Mouse (Mus musculus): ENCODE results near the gene Slc7a14. TPM values are rescaled to one million over a fixed set of nuclear protein-coding genes. Genes with fewer than 3 reads are reported as not detected.
A peak's percentile ranks its signal among the peaks of the same experiment; 100 is the strongest.

Slc7a14 gene
- polyA plus RNA-seq, 1 experiment from 2014 or later, result 1.2 TPM

DNA sequence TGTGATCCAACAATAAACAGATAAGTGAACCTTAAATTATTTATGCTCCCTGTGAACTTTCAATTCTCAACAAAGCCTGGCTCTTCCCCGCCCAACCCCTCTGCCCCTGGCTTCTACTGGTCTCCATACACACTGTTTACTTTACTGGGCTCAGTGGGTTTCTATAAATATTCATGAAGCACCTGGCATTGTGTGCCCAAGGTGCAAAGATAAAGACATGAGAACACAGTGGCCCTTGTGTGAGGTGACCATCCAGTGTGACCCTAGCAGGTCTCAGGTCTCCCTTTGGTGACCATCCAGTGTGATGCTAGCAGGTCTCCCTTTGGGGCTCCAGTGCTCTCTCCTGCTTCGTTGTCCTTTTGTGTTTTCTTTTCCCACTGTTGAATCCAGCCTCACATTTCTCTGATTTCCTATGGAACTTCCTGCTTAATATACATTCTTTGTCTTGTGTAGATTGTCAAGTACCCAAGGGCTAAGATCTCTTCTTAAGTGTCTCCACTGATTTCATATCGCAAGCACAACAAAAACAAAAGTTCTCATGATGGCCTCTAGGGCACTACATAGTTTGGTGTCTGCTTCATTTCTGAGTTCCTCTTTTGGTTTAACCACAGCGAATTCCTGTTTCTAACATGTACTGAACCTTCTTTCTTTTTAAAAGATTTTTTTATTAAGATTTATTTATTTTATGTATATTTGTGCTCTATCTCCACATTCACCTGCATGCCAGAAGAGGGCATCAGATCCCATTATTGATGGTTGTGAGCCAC lies 40.4 kb downstream of the Slc7a14 start:
- DNase-seq (ENCODE audit: low spot score) (no peak), ATAC-seq (ENCODE audit: low FRiP score) (no peak)
- H3K27me3 ChIP-seq (ENCODE audit: control insufficient read depth, insufficient read depth, low read length), result no peaks in the 10 kb centered on the region
- WGBS, result 82% methylated on average over 4 of the region's 4 CpGs
- no peak overlapping the region for H3K4me2 ChIP-seq (replicated peaks; ENCODE audit: low read depth, low read length)
- H3K9ac ChIP-seq (ENCODE audit: low read depth, low read length), result no peak overlapping the region
- no peaks in the 10 kb centered on the region for H3K9me3 ChIP-seq (ENCODE audit: control insufficient read depth, low read length)
- no peak overlapping the region for H3K4me3 ChIP-seq (ENCODE audit: low read depth, low read length)
- H3K27ac ChIP-seq (ENCODE audit: low read depth, low read length), result no peak overlapping the region
- H3K36me3 ChIP-seq (ENCODE audit: control insufficient read depth, insufficient read depth, low read length), result no peaks in the 10 kb centered on the region
- H3K4me1 ChIP-seq (replicated peaks; ENCODE audit: control insufficient read depth, insufficient read depth, low read length), result no peaks in the 10 kb centered on the region

DNA sequence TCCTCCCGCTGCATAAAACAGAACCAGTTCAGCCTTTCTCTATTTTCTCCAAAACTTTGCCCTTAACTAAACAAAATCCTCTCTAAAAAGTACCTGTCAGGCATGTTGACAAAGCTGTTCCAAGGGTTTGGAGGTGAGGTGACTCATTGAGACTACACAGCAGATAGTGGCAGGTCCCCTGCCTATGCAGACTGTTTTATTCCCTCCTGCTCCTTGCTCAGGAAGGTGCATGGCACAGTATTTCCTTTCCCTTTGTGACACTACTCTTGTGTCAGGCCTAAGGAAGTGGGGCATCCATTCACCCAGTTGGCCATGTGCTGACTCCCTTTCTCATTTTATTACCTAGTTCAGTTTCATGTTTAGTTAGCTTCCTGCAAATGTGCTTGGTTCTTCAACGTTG lies 42.3 kb downstream of the Slc7a14 start:
- no peak overlapping the region for H3K4me2 ChIP-seq (replicated peaks; ENCODE audit: low read depth, low read length)
- no peak overlapping the region for H3K27ac ChIP-seq (ENCODE audit: low read depth, low read length)
- H3K9me3 ChIP-seq (ENCODE audit: control insufficient read depth, low read length), result no peaks in the 10 kb centered on the region
- no peak for DNase-seq (ENCODE audit: low spot score)
- no peak overlapping the region for H3K4me3 ChIP-seq (ENCODE audit: low read depth, low read length)
- H3K27me3 ChIP-seq (ENCODE audit: control insufficient read depth, insufficient read depth, low read length), result no peaks in the 10 kb centered on the region
- WGBS, result 90% methylated on average over 2 of the region's 2 CpGs
- no peaks in the 10 kb centered on the region for H3K4me1 ChIP-seq (replicated peaks; ENCODE audit: control insufficient read depth, insufficient read depth, low read length)
- no peak for ATAC-seq (ENCODE audit: low FRiP score)
- H3K9ac ChIP-seq (ENCODE audit: low read depth, low read length), result no peak overlapping the region
- no peaks in the 10 kb centered on the region for H3K36me3 ChIP-seq (ENCODE audit: control insufficient read depth, insufficient read depth, low read length)

DNA sequence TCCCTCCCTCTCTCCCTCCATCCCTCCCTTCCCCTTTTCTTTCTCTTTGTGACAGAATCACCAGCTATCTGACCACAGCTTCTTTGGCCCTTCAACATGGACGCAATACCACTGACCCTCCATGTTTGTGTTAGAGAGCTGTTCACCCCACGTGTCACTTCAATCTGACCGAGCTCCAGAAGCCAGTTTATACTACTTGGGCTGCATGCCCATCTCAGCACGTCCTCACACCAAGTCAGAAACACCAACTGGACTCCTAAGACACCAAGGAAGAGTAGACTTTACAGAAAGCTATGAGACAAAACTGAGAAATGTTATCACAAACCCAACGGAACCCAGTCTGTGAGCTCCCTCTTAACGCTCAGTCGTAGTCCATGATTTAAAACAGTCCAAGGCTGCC lies 43.2 kb downstream of the Slc7a14 start:
- Histone ChIP-seq H3K9ac (ENCODE audit: low read depth, low read length) (no peak overlapping the region), H3K4me3 (ENCODE audit: low read depth, low read length) (no peak overlapping the region), H3K4me2 (replicated peaks; ENCODE audit: low read depth, low read length) (no peak overlapping the region), H3K27ac (ENCODE audit: low read depth, low read length) (no peak overlapping the region), H3K36me3 (ENCODE audit: control insufficient read depth, insufficient read depth, low read length) (no peaks in the 10 kb centered on the region), H3K4me1 (replicated peaks; ENCODE audit: control insufficient read depth, insufficient read depth, low read length) (no peaks in the 10 kb centered on the region), H3K27me3 (ENCODE audit: control insufficient read depth, insufficient read depth, low read length) (no peaks in the 10 kb centered on the region), H3K9me3 (ENCODE audit: control insufficient read depth, low read length) (no peaks in the 10 kb centered on the region)
- DNase-seq (ENCODE audit: low spot score) (no peak), ATAC-seq (ENCODE audit: low FRiP score) (no peak)
- WGBS, result 95% methylated on average over 7 of the region's 7 CpGs

DNA sequence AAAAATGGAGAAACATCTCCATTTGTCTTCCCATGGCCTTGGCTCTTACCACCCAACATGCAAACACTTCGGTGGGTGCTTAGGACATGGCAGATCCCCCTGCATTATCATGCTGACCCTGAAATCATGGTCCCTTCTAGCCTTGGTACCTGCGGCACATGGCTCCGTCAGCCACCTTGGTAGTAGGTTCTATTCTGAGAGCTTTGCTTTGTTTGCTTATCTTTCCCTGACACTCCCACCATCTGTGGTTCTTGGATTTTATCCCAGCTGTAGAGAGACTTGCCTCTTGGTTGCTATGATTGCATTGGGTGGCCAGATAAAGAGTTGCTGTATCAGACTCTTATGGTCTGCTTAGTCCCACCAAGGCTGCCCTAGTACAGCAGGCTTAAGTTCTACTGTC lies 46.6 kb downstream of the Slc7a14 start:
- WGBS, result 90% methylated on average over 3 of the region's 3 CpGs
- no peak for DNase-seq (ENCODE audit: low spot score)
- H3K27me3 ChIP-seq (ENCODE audit: control insufficient read depth, insufficient read depth, low read length), result no peaks in the 10 kb centered on the region
- H3K4me3 ChIP-seq (ENCODE audit: low read depth, low read length), result no peak overlapping the region
- H3K27ac ChIP-seq (ENCODE audit: low read depth, low read length), result no peak overlapping the region
- H3K4me1 ChIP-seq (replicated peaks; ENCODE audit: control insufficient read depth, insufficient read depth, low read length), result 0 out of 2 replicates have a peak, but pooled peaks cover 2% of the 10 kb centered on the region
- no peaks in the 10 kb centered on the region for H3K9me3 ChIP-seq (ENCODE audit: control insufficient read depth, low read length)
- ATAC-seq (ENCODE audit: low FRiP score), result no peak
- H3K4me2 ChIP-seq (replicated peaks; ENCODE audit: low read depth, low read length), result no peak overlapping the region
- no peaks in the 10 kb centered on the region for H3K36me3 ChIP-seq (ENCODE audit: control insufficient read depth, insufficient read depth, low read length)
- H3K9ac ChIP-seq (ENCODE audit: low read depth, low read length), result no peak overlapping the region

DNA sequence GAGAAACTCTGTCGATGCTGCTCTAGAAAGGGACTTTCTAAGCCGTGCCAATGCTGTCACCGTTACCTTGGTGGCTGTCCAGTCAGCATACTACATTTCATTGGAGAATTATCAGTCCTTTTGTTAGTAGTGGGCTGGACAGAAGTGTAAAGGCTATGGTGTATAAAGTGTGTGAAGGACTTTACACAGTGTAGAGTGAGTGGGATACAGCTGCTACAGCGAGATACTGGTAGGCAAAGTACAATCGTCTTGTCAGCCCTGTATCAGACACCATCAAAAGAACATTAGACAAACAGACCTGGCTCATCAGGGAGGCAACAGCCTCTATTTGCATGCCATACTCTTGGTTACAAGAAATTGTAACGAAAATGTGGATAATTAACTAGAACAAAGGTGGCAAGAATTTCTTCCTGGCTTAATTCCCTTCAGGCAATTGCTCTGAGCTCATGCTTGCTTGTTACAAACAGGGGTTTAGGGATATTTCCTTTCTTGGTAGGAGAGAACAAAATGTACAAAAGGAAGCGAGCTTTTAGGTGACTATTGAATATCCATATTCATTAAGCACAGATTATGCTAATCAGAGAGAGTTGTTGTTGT lies 48.7 kb downstream of the Slc7a14 start:
- Histone ChIP-seq H3K36me3 (ENCODE audit: control insufficient read depth, insufficient read depth, low read length) (no peaks in the 10 kb centered on the region), H3K9ac (ENCODE audit: low read depth, low read length) (no peak overlapping the region), H3K4me2 (replicated peaks; ENCODE audit: low read depth, low read length) (no peak overlapping the region), H3K27me3 (ENCODE audit: control insufficient read depth, insufficient read depth, low read length) (no peaks in the 10 kb centered on the region), H3K4me1 (replicated peaks; ENCODE audit: control insufficient read depth, insufficient read depth, low read length) (0 out of 2 replicates have a peak, but pooled peaks cover 2% of the 10 kb centered on the region), H3K27ac (ENCODE audit: low read depth, low read length) (no peak overlapping the region), H3K4me3 (ENCODE audit: low read depth, low read length) (no peak overlapping the region), H3K9me3 (ENCODE audit: control insufficient read depth, low read length) (no peaks in the 10 kb centered on the region)
- 72% methylated on average over 7 of the region's 7 CpGs for WGBS
- DNase-seq (ENCODE audit: low spot score), result no peak
- ATAC-seq (ENCODE audit: low FRiP score), result no peak

DNA sequence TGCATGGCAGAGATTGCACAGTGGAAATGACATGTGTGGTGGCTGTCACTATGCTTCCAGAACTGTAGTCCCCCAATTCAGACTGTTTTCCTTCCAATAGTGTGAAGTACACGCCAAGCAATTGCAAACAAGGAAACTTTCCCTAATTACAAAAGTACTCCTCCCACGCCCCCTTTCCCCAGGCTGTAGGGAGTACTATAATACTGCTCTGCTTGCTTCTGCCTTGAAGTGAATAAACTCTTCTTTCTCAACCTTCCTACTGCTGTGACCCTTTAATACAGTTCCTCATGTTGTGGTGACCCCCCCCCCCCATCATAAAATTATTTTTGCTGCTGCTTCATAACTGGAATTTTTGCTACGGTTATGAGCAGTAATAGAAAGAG lies 49.2 kb downstream of the Slc7a14 start:
- H3K4me2 ChIP-seq (replicated peaks; ENCODE audit: low read depth, low read length), result no peak overlapping the region
- WGBS, result 51% methylated on average over 3 of the region's 3 CpGs
- H3K4me1 ChIP-seq (replicated peaks; ENCODE audit: control insufficient read depth, insufficient read depth, low read length), result 0 out of 2 replicates have a peak, but pooled peaks cover 2% of the 10 kb centered on the region
- no peaks in the 10 kb centered on the region for H3K9me3 ChIP-seq (ENCODE audit: control insufficient read depth, low read length)
- H3K4me3 ChIP-seq (ENCODE audit: low read depth, low read length), result no peak overlapping the region
- no peaks in the 10 kb centered on the region for H3K27me3 ChIP-seq (ENCODE audit: control insufficient read depth, insufficient read depth, low read length)
- H3K27ac ChIP-seq (ENCODE audit: low read depth, low read length), result no peak overlapping the region
- no peak overlapping the region for H3K9ac ChIP-seq (ENCODE audit: low read depth, low read length)
- DNase-seq (ENCODE audit: low spot score) (no peak), ATAC-seq (ENCODE audit: low FRiP score) (peak; percentile 36; the same call in 1 of the 2 replicates)
- no peaks in the 10 kb centered on the region for H3K36me3 ChIP-seq (ENCODE audit: control insufficient read depth, insufficient read depth, low read length)

DNA sequence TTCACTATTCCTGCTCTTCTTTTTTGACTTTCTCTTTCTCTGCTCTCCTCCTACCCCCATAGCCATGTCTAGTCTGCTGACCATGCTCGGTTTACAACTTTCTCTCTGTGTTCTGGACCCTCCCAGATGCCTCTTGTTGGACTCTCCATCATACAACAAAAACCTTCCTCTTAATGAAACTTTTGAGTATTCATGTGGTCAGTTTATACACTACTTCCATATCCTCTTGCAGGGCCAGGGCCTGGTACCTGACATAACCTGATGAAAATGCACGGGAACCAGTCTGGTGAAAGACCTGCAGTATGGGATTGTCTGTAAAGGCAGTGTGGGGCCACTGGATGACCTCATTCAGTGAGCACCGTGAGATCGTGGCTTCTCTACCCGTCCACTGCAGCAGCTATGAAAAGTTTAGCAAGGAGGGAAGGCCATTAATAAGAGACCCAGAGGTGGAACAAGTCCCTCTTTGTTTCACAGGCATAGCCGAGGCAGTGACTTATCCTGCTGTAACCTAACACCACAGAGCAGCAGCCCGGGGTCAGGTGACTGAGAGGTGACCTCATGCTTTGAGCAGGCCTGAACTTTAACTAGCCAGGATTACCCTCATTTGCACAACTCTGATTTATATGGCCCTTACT lies 49.7 kb downstream of the Slc7a14 start:
- no peak overlapping the region for H3K4me3 ChIP-seq (ENCODE audit: low read depth, low read length)
- no peak overlapping the region for H3K4me2 ChIP-seq (replicated peaks; ENCODE audit: low read depth, low read length)
- H3K36me3 ChIP-seq (ENCODE audit: control insufficient read depth, insufficient read depth, low read length), result no peaks in the 10 kb centered on the region
- H3K9ac ChIP-seq (ENCODE audit: low read depth, low read length), result no peak overlapping the region
- no peak overlapping the region for H3K27ac ChIP-seq (ENCODE audit: low read depth, low read length)
- H3K27me3 ChIP-seq (ENCODE audit: control insufficient read depth, insufficient read depth, low read length), result no peaks in the 10 kb centered on the region
- ATAC-seq (ENCODE audit: low FRiP score) (peak; percentile 80), DNase-seq (ENCODE audit: low spot score) (peak; percentile 47)
- no peaks in the 10 kb centered on the region for H3K9me3 ChIP-seq (ENCODE audit: control insufficient read depth, low read length)
- 21% methylated on average over 7 of the region's 7 CpGs for WGBS
- 0 out of 2 replicates have a peak, but pooled peaks cover 2% of the 10 kb centered on the region for H3K4me1 ChIP-seq (replicated peaks; ENCODE audit: control insufficient read depth, insufficient read depth, low read length)

DNA sequence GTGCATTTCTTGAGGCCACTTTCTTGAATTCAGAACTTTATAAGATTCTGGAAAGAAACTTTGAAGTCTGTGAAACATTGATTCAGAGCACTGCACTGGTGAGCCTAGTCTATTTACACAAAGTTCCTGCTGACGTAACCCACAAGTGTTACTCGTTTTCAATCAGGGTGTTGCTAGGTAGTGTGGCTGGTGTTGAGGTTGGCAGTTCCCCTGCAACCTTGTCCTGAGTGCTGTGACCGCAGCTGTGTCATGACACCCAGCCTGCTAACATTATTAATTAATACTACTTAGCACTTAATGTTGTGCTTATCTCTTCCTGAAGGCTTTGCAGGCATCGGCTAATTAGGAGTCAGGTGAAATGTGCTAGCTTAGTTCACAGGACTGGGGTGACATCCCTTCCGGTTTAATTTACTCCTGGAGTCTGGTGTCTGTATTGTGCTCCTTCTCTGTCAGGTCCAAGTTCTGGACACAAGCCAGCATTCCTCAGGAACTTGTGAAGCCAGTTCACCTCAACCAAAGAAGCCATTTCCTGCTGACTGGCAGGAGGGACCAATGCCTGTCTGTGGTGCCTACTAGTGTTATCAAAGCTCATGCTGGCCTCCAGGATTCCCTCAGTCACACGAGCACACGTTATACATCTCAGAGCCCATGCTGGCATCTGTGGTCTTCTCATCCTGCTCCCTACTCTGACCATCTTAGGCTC lies 50.5 kb downstream of the Slc7a14 start:
- 83% methylated on average over 7 of the region's 7 CpGs for WGBS
- DNase-seq (ENCODE audit: low spot score) (no peak), ATAC-seq (ENCODE audit: low FRiP score) (no peak)
- H3K9ac ChIP-seq (ENCODE audit: low read depth, low read length), result no peak overlapping the region
- H3K4me1 ChIP-seq (replicated peaks; ENCODE audit: control insufficient read depth, insufficient read depth, low read length), result 0 out of 2 replicates have a peak, but pooled peaks cover 2% of the 10 kb centered on the region
- H3K36me3 ChIP-seq (ENCODE audit: control insufficient read depth, insufficient read depth, low read length), result no peaks in the 10 kb centered on the region
- no peaks in the 10 kb centered on the region for H3K27me3 ChIP-seq (ENCODE audit: control insufficient read depth, insufficient read depth, low read length)
- no peak overlapping the region for H3K27ac ChIP-seq (ENCODE audit: low read depth, low read length)
- H3K4me3 ChIP-seq (ENCODE audit: low read depth, low read length), result no peak overlapping the region
- no peak overlapping the region for H3K4me2 ChIP-seq (replicated peaks; ENCODE audit: low read depth, low read length)
- H3K9me3 ChIP-seq (ENCODE audit: control insufficient read depth, low read length), result no peaks in the 10 kb centered on the region
